Mouse (Mus musculus) forebrain, postnatal 0 days (tissue): ENCODE measurements around the gene Ptprk. TPM values are rescaled to one million over a fixed set of nuclear protein-coding genes. Genes with fewer than 3 reads are reported as not detected.

Source experiments
- ATAC-seq: fragments of 200-750 bp; cut with Nextera tagmentation; 2 replicates; pipeline ENCODE4 v1.8.0; 2017; ENCODE audit warnings: mild to moderate bottlenecking, moderate library complexity
- DNase-seq: peaks from one replicate; pipeline ENCODE4 v3.0.0-alpha.2; 2015
- H3K27ac ChIP-seq: fragments of 300-500 bp; sonication (generic); 2 replicates; pipeline ENCODE4 v1.5.1; 2014; ENCODE audit warnings: low read depth, mild to moderate bottlenecking, antibody characterized with exemption, low read length, moderate library complexity, mixed read lengths
- H3K27me3 ChIP-seq: fragments of 300-500 bp; sonication (generic); 2 replicates; pipeline ENCODE4 v1.6.1; 2014; ENCODE audit warnings: mild to moderate bottlenecking, low read length, mixed read lengths; ENCODE audit not compliant: insufficient read depth
- H3K36me3 ChIP-seq: fragments of 300-500 bp; sonication (generic); 2 replicates; pipeline ENCODE4 v1.6.1; 2014; ENCODE audit warnings: mild to moderate bottlenecking, moderate library complexity; ENCODE audit not compliant: insufficient read depth
- H3K4me1 ChIP-seq: fragments of 300-500 bp; sonication (generic); 2 replicates; pipeline ENCODE4 v1.6.1; 2014; ENCODE audit warnings: antibody characterized with exemption; ENCODE audit not compliant: insufficient read depth
- H3K4me2 ChIP-seq: fragments of 300-500 bp; sonication (generic); 2 replicates; pipeline ENCODE4 v1.6.1; 2014; ENCODE audit warnings: low read depth, mild to moderate bottlenecking, moderate library complexity
- H3K4me3 ChIP-seq: fragments of 300-500 bp; sonication (generic); 2 replicates; pipeline ENCODE4 v1.5.1; 2014; ENCODE audit warnings: low read depth, low read length, mixed read lengths
- H3K9ac ChIP-seq: fragments of 300-500 bp; sonication (generic); 2 replicates; pipeline ENCODE4 v1.6.1; 2014; ENCODE audit warnings: mild to moderate bottlenecking
- H3K9me3 ChIP-seq: fragments of 300-500 bp; sonication (generic); 2 replicates; pipeline ENCODE4 v1.6.1; 2016; ENCODE audit warnings: low read length
- CTCF ChIP-seq: sonication (generic); IDR thresholded peaks from 2 replicates; pipeline ENCODE4 v1.5.1; 2016; ENCODE audit warnings: antibody characterized with exemption, control low read depth, low read depth
- WGBS: fragments of 180-500 bp; shearing (Covaris S2); extraction: QIAGEN DNeasy Blood & Tissue Kit; methylation state at CpG from one replicate; pipeline ENCODE4 v1.1.7; 2014; 5-methylcytosine and 5-hydroxymethylcytosine counted together
- polyA plus RNA-seq: library from polyadenylated mRNA; unstranded; fragments of >200 nt; fragmentation: Nextera tagmentation; extraction: Ambion mirVana; gene quantifications from 2 replicates; pipeline ENCODE4 v1.2.1, GENCODE M21; 2015
- total RNA-seq: library from RNA; depleted of rRNA; stranded (reverse); fragments of >200 nt; gene quantifications from 2 replicates; pipeline ENCODE4 v1.2.3, GENCODE M21; 2014

Ptprk gene
- total and polyA plus RNA-seq, 2 experiments from 2014 or later = 27.1 to 66.8 TPM

DNA sequence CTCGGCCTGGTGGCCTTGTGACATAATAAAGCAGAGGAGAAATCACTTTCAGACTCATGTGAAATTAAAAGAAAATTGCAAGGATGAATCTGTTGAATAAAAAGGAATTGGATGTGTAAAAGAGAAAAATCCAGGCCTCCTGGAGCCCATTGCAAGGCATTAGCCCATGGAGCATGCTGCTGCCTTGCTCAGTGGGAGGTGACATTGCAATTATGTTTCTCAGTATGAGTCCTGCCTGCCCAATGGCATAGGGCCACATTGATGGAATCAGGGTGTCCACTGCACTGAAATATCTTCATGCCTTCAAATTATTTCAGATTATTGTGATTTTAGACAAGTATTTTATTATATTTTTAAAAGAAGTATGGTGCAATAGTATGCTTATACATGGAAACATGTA is 376.0 kb downstream of the Ptprk start:
- no peak overlapping the region for H3K4me2 ChIP-seq
- no peak overlapping the region for H3K4me3 ChIP-seq
- no peaks in the 10 kb centered on the region for H3K27me3 ChIP-seq
- WGBS = 45% methylated on average over 1 of the region's 1 CpGs
- no peak overlapping the region for H3K9ac ChIP-seq
- no peaks in the 10 kb centered on the region for H3K36me3 ChIP-seq
- DNase-seq = no peak
- H3K27ac ChIP-seq = no peak overlapping the region
- H3K4me1 ChIP-seq = no peaks in the 10 kb centered on the region
- no peaks in the 10 kb centered on the region for H3K9me3 ChIP-seq
- no peak for ATAC-seq
- TF ChIP-seq CTCF = no peak

DNA sequence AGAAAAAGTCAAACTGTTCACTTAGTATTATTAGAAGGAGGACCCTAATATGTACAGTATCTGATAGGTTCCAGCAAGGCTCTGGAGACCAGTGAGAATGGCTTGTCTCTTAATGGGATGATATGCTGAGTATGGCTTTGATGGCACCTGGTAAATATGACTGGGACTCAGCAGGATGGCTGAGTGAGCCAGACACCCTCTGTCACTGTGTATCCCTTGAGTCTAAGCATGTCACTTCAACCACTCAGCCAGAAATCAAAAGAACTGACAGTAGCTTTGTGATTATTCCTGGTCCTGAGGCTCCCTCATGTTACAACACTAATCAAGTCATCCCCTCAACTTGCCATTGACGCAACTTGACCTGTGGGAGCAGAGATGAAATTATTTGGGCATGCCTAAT is 383.4 kb downstream of the Ptprk start:
- Histone ChIP-seq H3K4me1 (no peaks in the 10 kb centered on the region), H3K9ac (no peak overlapping the region), H3K4me3 (no peak overlapping the region), H3K4me2 (no peak overlapping the region), H3K27me3 (no peaks in the 10 kb centered on the region), H3K9me3 (no peaks in the 10 kb centered on the region), H3K36me3 (no peaks in the 10 kb centered on the region), H3K27ac (no peak overlapping the region)
- WGBS = 90% methylated on average over 1 of the region's 1 CpGs
- DNase-seq (no peak), ATAC-seq (no peak)
- no peak for TF ChIP-seq CTCF

DNA sequence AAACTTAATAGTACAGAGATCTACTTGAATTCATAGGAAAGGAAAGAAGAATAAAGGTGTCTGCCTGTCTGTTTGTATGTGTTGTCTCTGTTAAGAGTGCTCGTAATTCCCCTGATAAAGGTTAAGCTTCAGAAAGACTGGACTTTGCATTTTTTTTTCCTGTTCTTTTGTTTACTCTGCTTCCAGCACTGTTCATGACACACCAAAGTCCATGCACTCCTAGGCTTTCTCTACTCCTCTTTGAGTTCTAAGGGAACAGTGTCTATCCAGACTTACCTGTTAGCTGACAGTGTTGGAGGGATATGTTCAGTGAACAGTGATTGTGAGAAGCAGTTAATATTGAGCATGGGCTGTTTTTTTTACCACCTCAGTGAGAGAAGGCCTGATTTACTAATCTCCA is 385.3 kb downstream of the Ptprk start:
- H3K4me3 ChIP-seq = no peak overlapping the region
- 65% methylated on average over 1 of the region's 1 CpGs for WGBS
- TF ChIP-seq CTCF = no peak
- no peaks in the 10 kb centered on the region for H3K36me3 ChIP-seq
- H3K9me3 ChIP-seq = no peaks in the 10 kb centered on the region
- H3K27ac ChIP-seq = no peak overlapping the region
- DNase-seq = no peak
- ATAC-seq = no peak
- no peak overlapping the region for H3K4me2 ChIP-seq
- no peaks in the 10 kb centered on the region for H3K27me3 ChIP-seq
- no peaks in the 10 kb centered on the region for H3K4me1 ChIP-seq
- no peak overlapping the region for H3K9ac ChIP-seq

DNA sequence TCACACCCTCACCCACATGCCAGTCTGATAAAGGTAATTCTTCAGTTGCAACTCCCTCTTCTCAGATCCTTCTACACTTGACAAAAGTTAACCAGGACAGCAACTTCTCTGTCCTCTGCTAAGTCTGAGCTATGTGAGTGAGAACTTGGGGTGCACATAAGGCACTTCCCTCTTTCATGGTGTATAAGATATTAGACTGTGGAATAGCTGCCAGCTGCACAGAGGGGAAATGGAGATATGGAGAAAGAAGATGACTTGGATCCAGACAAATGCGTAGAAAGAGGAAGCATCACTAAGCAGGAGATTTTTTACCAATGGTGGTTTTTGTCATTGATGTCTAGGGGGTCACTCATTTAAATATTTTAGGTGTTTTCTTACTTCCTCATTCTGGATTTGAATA is 389.1 kb downstream of the Ptprk start:
- no peak for TF ChIP-seq CTCF
- no peak overlapping the region for H3K4me2 ChIP-seq
- H3K27ac ChIP-seq = no peak overlapping the region
- H3K36me3 ChIP-seq = no peaks in the 10 kb centered on the region
- H3K4me1 ChIP-seq = no peaks in the 10 kb centered on the region
- no peaks in the 10 kb centered on the region for H3K9me3 ChIP-seq
- 96% methylated on average over 1 of the region's 1 CpGs for WGBS
- no peaks in the 10 kb centered on the region for H3K27me3 ChIP-seq
- no peak for ATAC-seq
- no peak overlapping the region for H3K4me3 ChIP-seq
- DNase-seq = no peak
- no peak overlapping the region for H3K9ac ChIP-seq

DNA sequence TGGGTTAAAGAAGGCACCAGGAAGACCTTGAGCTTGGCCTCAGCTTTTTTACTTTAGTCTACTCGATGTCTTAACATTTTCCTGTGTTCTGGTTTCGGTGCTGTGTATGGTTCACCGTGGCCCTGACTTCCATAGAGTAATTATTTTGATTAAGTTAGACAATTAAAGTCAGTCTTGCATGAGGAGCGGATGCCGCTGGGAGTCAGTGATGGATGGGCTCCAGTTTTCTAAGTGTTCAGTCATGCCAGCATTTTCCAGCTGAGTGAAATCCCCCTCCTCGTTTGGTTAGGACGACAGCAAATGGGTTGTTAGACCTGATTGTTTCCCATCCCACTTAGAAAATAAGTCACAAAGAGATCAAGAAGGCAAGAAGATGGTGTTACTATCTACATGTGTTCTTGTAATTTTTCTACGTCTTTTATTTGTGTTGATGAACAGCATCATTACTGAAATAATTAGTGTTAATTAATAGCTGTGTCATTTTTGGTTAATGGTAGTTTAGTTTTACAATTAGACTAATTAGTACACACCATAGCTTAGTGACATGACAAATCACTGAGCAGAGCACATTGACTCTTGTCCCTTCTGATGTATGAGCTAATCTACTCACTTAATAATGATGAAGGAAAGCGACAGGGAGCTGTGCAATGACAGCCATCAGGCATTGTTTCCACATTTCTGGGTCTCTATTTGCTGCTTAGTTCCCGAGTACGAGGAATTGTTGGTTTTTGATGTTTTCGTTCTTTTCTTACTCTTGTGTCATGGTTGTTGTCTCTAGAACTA is 390.3 kb downstream of the Ptprk start:
- Histone ChIP-seq H3K9me3 (no peaks in the 10 kb centered on the region), H3K27me3 (no peaks in the 10 kb centered on the region), H3K4me2 (no peak overlapping the region), H3K9ac (no peak overlapping the region), H3K27ac (no peak overlapping the region), H3K4me3 (no peak overlapping the region), H3K36me3 (no peaks in the 10 kb centered on the region), H3K4me1 (no peaks in the 10 kb centered on the region)
- 33% methylated on average over 12 of the region's 12 CpGs for WGBS
- no peak for TF ChIP-seq CTCF
- 0 out of 2 replicates have a peak, but pooled peaks have one; percentile 25 for ATAC-seq
- DNase-seq = peak; percentile 40

DNA sequence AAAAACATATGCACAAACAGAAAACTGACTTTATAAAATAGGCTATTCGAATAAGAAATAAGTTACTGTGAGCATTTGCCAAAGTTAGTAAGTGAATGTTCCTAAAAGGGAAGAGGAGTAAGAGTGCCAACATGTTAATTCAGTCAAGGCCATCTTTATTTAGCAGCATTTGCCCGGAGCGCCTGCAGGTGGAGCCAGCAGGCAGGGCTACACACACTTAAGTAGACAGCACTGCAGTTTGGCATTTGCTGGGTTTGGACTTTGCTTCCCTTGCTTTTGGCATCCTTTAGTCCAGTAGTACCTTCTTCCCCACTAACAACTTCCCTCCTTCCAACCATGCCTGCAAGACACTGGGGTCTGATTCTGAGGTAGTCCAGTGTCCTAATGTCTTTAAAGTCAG is 411.0 kb downstream of the Ptprk start:
- TF ChIP-seq CTCF = peak; percentile 71
- H3K27ac ChIP-seq = no peak overlapping the region
- H3K9ac ChIP-seq = no peak overlapping the region
- H3K9me3 ChIP-seq = no peaks in the 10 kb centered on the region
- DNase-seq (peak; percentile 43), ATAC-seq (peak; percentile 73)
- no peak overlapping the region for H3K4me2 ChIP-seq
- no peaks in the 10 kb centered on the region for H3K27me3 ChIP-seq
- H3K4me1 ChIP-seq = no peaks in the 10 kb centered on the region
- 23% methylated on average over 3 of the region's 3 CpGs for WGBS
- no peaks in the 10 kb centered on the region for H3K36me3 ChIP-seq
- no peak overlapping the region for H3K4me3 ChIP-seq

DNA sequence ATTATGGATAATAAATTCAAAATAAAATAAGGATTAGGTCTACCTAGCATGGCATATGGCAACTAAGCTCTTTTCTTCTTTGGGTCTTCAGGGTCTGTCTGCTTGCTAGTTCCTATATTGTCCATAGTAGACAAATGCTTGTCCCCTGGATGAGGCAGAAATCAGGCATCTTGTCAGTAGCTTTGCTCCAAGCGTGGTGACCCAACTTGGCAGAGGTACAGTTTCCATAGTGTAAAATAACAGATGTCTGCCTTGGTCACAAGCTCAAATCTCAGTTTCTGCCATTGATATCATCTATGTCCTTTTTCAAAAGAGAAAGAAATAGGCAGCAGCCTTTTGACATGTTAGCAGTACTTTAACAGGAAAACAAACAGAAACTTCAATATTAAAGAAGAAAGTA is 416.4 kb downstream of the Ptprk start:
- Histone ChIP-seq H3K36me3 (no peaks in the 10 kb centered on the region), H3K27ac (no peak overlapping the region), H3K4me2 (no peak overlapping the region), H3K27me3 (no peaks in the 10 kb centered on the region), H3K9me3 (no peaks in the 10 kb centered on the region), H3K4me3 (no peak overlapping the region), H3K9ac (no peak overlapping the region), H3K4me1 (peaks cover 5% of the 10 kb centered on the region)
- 67% methylated on average over 1 of the region's 1 CpGs for WGBS
- no peak for DNase-seq
- ATAC-seq = no peak
- TF ChIP-seq CTCF = no peak
